Mouse (Mus musculus) layer of hippocampus, adult 2 months (tissue): Measurements from ENCODE around the gene Gm5286. TPM values are rescaled to one million over a fixed set of nuclear protein-coding genes. Genes with fewer than 3 reads are reported as not detected.
"Not testable (repeated sequence)": the region's sequence is repeated elsewhere in the genome, so short reads cannot be mapped to it uniquely, and the experiment has no call there.

ENCODE experiments used
- DNase-seq, 2 experiments: peaks; one replicate each; pipeline ENCODE4 v3.0.0; 2022; ENCODE audit warnings: low spot score in 2 of 2
- H3K27ac ChIP-seq: fragments of 200-600 bp; 2 replicates; pipeline ENCODE4 v1.8.1; 2022
- H3K4me3 ChIP-seq: fragments of 200-600 bp; 2 replicates; pipeline ENCODE4 v1.8.1; 2022; ENCODE audit warnings: mild to moderate bottlenecking
- long read RNA-seq, 2 experiments: library from polyadenylated mRNA; stranded (forward); transcript quantifications; one replicate each; pipeline ENCODE4 v2.0.0; 2021; ENCODE audit warnings: borderline mapping rate in 2 of 2
- total RNA-seq, 2 experiments: library from RNA; stranded (reverse); gene quantifications; 2 replicates each; pipeline ENCODE4 v1.2.3; 2021

Gm5286 gene
- total RNA-seq: not detected
- long read RNA-seq, experiment 1: 0 reads
- long read RNA-seq, experiment 2: 0 reads

GRCm38 (mm10) chr3:94196414-94196813 lies at the start of gene Gm5286:
Gm5286 (plus strand) TSS chr3:94196714.
- DNase-seq, H3K4me3 ChIP-seq, H3K27ac ChIP-seq: not testable (repeated sequence)

DNA sequence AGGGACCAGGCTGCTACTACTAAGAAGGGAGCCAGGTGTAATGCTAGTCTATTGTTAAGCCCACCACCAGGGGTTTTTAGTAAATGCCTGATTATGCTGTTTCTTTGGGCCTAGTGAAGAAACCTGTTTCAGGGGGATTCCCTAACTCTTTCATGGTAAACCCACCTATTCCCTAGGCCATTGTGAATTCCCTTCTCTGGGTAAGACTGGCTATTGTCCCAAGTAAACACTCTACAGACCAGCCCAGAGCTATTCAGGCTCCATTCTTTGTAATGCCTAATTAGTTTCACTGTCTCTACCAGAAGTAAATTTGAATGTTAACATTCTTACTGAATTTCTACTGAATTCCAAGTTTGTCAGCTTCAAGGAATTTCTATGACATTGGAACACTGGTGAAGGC lies 29.2 kb upstream of the Gm5286 start:
- not testable (repeated sequence) for H3K27ac ChIP-seq, DNase-seq, H3K4me3 ChIP-seq

DNA sequence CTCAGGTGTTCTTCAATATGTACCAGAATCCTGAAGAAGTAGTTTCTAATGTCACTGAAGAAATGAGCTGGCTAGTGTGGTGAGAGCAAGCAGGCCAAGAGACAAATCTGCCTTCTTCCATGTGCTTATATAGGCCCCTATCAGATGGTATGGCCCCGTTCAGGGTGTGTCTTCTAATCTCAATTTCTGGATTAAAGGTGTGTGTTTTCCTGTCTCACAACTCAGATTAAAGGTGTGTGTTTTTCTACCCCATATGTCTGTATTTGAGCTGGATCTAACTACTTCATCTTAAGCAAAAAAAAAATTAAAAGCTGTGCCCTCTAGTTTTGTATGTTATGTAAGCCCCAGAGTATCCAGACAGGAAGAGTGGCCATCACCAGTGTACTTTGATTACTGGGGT lies 18.4 kb upstream of the Gm5286 start, which contains the start of gene Gm10696:
Gene Gm10696, minus strand, starts transcription at position 101 of the 400 bp plus-strand sequence.
- not testable (repeated sequence) for H3K27ac ChIP-seq, H3K4me3 ChIP-seq, DNase-seq

Other genes with a start within 250 kb of the Gm5286 start
- not detected for gene Tdpoz5, start 235.4 kb upstream of the Gm5286 start, total RNA-seq
- gene Gm9125, start 141.8 kb upstream of the Gm5286 start, total RNA-seq: not detected
- not detected for gene Gm10697, start 124.1 kb upstream of the Gm5286 start, total RNA-seq
- not detected for gene Gm10696, start 18.5 kb upstream of the Gm5286 start, total RNA-seq
- not detected for gene Gm4778, start 67.3 kb downstream of the Gm5286 start, total RNA-seq
- gene Them4, start 113.4 kb downstream of the Gm5286 start, total RNA-seq: 10 to 100 TPM; 24.3 to 26.5 TPM
- not detected for gene Them5, start 145.4 kb downstream of the Gm5286 start, total RNA-seq
- under 1 TPM; 0.36 to 0.47 TPM for gene C2cd4d, start 165.7 kb downstream of the Gm5286 start, total RNA-seq
- gene Rorc, start 176.1 kb downstream of the Gm5286 start, total RNA-seq: 1 to 10 TPM in 1 of 2 experiments, under 1 TPM in 1; 0.97 to 1.0 TPM
- gene Lingo4, start 201.8 kb downstream of the Gm5286 start, total RNA-seq: under 1 TPM; 0.79 to 0.98 TPM
- gene Tdrkh, start 216.6 kb downstream of the Gm5286 start, total RNA-seq: 10 to 100 TPM; 41.3 to 47.2 TPM
- gene Mrpl9, start 246.6 kb downstream of the Gm5286 start, total RNA-seq: 10 to 100 TPM; 41.3 to 44.4 TPM
- not detected for gene Oaz3, start 247.2 kb downstream of the Gm5286 start, total RNA-seq